Mouse (Mus musculus) right cerebral cortex, adult 18-20 months (tissue): ENCODE measurements around the gene Fxyd2.

Experiments used
- DNase-seq: peaks from one replicate; pipeline ENCODE4 v3.0.0; 2022; ENCODE audit warnings: mixed read lengths

The Fxyd2 gene

DNA sequence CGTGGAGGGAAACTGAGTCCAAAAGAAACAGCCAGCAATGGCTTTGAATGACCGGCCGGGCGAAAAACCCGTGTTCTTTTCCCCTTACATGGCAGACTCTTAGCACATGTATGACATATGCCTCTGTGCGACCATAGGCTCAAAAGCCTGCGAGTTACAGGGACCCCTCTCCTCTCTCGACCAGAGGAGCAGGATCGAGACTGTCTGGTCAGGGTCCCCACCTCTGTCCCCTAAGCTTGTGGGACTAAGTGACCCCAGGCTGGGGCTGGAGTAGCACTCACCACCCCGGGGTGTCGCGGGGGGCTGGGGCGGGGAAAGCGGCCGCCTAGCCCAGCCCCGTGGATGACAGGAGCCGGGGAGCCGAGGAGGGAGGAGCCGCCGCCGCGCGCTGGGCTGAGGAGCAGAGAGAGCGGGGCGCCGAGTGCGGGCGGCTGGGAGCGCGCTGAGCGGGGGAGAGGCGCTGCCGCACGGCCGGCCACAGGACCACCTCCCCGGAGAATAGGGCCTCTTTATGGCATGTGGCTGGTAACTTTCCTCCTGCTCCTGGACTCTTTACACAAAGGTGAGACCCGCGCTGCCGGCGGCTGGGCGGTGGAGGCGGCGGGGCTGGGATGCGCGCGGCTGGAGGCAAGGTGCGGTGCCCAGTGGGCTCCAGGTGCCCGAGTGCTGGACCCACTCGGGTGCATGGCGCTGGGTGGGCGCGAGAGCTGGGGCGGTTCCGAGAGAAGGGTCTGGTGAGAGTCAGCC is 30.7 kb downstream of the Fxyd2 start:
- DNase-seq = peak; percentile 68

DNA sequence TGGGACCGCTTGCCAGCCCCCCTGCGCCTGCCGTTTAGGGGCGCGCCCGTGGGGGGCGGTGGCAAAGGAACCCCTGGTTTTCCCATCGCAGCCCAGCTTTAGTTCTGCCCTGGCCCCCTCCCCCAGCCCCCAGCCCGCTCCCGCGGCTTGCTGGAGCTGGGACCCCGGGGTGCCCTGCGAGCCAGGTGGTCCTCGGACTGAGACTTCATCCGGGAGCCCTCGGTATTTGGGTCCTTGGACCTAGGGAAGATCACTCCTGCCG is 31.2 kb downstream of the Fxyd2 start:
- no peak for DNase-seq

DNA sequence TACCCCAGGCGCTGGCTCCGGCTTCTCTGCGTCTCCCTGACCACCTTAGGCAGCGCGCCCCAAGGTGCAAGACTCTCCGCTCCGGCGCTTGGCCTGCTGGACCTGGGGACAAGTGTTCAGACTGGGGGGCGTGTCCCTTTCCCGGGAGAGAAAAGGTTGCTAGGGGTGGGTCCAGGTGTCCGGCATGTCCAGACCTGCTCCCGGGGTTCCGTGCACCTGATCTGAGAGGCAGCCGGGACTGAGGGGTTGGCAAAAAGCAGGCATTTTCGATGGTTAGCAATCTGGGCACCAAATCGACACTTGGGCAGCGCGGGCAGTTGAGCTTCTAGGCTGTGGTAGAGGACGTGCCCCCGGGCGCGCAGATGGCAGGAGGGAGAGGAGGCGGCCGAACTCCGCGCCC is 31.7 kb downstream of the Fxyd2 start:
- DNase-seq = no peak

DNA sequence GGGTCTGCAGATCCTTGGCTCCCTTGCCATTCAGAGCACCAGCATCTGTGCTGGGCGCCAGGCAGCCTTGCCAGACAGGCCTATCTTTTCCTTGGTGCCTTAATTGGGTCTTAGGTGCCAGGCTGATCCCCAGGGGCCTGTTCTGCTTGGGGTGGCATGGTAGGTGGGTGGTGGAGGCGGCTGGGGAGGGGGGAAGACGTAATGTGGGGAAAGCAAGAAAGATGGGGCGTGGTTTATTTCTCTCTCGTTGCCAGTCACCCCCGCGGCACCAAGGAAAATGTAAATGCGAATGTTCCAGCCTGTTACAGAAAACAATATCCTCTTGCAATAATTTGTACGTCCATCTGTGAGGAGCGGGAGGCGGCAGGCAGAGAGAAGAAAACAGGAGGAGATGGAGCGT is 33.2 kb downstream of the Fxyd2 start:
- DNase-seq = peak; percentile 63

DNA sequence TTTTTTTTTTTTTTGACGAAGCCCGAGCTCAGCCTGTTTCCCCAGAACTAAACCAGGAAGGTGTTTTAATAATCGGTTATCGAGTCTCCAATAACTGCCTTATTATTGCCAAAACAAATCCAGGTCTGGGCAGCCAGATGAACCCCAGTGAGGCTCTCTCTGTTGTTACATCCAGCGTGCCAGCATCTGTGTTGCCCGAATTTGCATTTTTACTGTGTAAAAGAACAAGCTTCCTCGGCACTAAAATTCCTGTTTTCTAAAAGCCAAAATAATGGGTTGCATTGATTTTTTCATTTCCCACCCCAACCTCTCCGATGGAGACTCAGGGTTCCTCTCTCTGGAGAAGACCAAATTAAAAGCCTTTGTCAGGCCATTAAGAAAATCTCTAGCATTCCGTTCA is 33.6 kb downstream of the Fxyd2 start:
- DNase-seq = no peak

DNA sequence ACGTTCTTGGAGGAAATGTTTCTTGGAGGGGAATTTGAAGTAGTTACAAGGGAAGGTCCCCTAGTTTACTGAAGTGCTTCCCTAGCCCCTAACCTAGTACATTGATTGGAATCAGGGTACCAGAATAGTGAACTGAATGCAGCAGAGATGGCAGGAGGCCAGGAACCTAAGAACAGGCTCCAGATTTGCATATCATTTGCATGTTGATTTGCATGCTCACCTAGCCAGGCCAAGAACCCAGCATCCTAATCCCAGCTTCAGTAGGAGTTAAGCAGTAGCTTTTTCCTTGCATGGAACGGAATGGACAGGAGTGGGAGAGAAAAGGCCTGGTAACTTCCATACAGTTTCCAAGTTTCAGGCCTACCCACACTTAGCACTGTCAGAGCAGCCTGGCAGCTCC is 34.7 kb downstream of the Fxyd2 start:
- DNase-seq = no peak

DNA sequence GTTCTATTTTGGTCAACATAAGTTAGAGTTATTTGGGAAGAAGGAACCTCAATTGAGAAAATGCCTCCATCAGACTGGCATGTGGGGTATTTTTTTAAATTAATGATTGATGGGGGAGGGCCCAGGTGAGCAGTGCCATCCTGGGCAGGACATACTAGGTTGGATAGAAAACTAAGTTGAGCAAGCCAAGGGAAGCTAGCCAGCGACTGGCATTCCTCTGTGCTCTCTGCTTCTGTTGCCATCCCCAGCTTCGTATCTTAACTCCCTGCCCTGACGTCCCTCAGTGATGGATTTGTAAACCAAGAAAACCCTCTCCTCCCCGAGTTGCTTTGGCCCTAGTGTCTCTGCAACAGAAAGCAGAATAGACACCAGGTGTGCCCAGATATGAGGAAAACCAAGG is 39.6 kb downstream of the Fxyd2 start:
- DNase-seq = no peak

DNA sequence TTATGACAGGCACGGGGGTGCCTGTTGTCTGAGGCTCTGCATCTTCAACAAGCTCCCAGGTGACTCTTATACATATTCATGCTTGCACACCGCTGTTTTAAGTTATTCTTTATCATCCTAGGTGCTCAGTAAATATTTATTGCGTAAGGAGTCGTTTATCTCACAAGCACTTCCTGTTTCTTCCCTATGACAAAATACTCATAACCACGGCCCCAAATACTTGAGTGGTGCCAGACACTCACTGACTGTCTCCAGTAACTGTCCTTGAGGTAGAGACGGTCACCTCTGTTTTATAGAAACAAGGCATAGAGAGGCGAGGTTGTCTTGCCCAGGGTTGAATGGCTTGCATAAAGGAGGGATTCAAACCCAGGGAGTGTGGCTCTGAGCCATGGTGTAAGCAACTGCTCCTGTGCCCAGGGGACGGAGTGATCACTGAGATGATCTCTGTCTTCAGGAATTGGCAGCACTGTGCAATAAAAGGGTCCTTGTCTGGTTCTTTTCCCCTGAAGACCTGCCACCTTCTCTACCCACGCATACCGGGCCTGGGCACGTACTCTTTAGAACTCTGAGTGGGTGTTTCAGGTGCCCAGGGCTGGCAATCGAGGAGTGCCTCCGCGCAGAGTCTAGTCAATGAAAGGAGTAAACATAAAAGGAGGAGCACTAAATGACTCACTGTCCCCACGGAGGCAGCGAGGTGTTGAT is 40.8 kb downstream of the Fxyd2 start:
- no peak for DNase-seq

DNA sequence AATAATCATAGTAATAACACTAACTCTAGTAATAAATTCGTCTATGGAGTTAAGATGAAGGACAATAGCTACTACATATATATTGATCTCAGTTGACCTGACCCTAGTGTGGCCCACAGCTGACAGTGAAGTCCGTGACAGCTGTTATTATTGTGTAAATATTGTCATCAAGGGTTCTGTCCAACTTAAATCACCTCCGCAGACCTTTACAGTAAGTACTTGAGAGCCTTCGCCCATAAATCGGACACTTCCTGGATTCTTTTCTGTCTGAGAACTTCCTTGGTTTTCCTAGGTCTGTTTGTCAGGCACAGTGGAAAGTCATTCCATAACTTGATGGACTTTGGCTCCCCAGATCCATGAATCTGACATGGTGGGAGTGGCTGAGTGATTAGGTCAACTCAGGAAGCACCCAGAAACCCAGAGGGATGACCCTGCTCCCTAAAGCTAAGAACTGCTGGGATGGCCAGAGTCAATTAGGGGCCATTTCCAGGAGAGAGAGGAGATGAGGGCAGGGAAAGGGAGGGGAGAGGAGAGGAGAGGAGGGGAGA is 44.9 kb downstream of the Fxyd2 start:
- no peak for DNase-seq

DNA sequence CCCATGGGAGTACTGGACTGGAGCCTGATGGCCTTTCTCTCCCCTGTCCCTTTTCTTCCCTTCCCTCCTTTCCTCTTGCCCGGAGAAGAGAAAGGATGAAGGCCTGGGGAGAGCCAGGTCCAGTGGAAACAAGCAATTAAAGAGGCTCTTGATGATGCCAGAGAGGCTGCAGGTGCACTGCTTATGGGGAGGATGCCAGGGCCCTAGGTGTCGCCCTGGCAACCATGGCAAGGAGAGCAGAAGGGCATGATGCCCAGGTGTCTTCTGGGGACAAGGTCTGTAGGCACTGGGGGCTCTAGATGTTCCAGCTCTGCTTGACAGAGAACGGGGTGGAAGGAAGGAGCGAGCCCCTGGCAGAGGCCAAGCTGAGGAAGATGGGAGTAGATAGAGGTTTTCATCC is 50.2 kb downstream of the Fxyd2 start:
- DNase-seq = no peak

DNA sequence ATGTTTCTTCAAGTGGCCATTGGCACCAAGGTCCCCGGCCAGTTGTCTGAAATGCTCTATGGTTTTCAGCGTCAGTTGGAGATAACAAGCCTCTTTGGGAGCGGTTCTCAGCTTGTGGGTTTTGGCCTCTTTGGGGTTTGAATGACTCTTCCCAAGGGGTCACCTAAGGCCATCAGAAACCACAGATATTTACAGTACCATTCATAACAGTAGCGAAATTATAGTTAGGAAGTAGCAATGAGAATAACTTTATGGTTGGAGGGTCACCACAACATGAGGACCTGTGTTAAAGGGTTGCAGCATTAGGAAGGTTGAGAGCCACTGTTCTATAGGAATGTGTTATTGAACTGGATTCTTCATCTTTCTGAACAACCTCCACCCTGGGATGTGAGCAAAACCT is 51.9 kb downstream of the Fxyd2 start:
- DNase-seq = no peak

DNA sequence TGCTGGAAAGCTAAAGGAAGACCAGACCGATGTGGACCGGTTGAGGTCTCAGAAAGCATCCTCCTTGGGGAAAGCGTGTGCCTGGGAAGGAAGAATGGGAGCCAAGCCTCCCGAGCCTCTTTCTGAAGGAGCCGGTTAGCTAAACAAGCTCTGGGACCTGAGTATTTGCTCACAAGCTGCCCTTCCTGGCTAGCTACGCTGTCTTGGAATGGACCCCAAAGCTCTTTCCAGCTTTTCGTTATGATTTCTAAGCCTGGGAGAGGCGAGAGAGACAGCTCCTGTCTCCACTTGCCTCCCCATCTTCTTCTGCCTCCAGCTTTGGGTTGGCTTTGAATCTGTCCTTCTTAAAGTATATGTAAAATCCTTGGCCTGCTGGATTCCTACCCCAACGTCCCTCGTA is 54.6 kb downstream of the Fxyd2 start:
- no peak for DNase-seq

DNA sequence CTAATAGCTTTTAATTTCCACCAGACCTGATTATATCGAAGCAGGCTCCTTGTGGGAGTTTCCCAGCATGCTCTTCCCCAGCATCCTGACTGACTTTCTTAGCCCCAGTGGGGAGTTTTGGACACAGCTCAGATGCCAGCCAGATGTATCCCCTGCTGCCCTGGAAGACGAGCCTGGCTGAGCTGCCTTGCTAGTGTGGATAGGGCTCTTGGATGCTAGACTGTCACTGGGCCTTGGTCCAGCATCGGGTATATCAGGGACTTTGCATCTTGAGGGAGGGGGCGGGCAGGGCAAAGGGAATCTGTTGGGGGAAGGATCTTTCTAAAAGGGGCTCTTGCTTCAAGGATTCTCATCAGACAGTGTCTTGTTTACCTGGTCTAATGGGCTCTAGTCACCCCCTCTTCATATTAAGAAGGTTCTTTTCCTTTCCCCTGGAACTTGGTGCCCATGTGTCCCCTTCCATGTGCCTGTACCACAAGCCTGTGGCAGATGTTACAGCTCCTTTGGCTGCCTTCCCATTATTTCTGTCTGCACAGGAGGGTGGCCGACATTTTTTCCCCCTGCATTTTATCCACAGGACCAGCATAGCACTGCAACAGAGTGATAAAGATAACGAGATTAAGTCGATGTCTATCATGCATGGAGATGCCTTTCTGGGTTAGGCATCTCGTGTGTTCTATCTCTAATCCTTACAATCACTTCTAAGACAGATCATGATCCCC is 55.6 kb downstream of the Fxyd2 start:
- DNase-seq = no peak

DNA sequence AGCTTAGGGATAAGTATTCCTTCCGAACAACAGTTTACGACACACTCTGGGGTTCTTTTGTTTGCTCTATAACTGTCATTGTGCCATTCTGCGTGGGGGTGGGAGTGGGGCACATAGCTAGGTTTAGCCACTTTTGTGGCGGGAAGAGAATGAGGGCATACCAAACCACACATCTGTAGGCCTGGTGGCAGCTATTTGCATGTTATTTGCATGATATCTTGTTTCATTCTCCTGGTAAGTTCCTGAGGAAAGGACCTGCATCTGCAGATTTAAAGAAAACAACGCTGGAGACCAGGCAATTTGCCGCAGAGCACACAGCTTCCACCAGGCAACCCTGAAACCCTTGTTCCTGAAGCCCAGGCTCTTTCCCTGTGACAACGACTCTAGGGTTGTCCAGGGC is 57.7 kb downstream of the Fxyd2 start:
- DNase-seq = no peak

DNA sequence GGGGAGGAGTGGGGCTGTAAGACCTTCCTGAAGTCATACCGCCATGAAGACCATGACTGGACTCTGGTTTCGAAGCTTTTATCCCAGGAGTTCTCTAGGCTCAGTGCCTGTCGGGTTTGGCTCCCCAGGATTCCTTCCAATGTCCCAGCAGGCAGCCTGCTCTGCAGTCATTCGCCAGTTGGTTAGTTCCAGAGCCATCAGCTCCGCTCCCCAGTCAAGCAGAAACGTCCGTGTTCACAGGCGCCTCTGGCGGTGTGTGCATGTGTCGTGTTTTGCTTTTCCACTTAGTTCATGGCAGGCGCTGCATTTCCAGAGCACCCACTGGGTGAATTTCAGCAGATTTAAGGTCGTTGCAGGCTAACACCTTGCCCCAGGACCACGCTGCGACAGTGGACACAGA is 58.9 kb downstream of the Fxyd2 start:
- no peak for DNase-seq
